Mouse (Mus musculus) heart, adult 11 months (tissue): ENCODE measurements around the gene Pdzk1.
A peak's percentile ranks its signal among the peaks of the same experiment; 100 is the strongest.

Experiments
- DNase-seq: peaks from one replicate; pipeline ENCODE4 v3.0.0; 2022

The Pdzk1 gene

GRCm38 (mm10) chr3:96828984-96829383, at the start of gene Pdzk1, which contains the start of gene Cd160:
Pdzk1 (plus strand) TSS chr3:96829284.
Cd160 (minus strand) TSS chr3:96829351.
- DNase-seq = no peak

- DNase-seq = peak; percentile 82
Measured at GRCm38 (mm10) chr3:96782236-96782635, 46.8 kb upstream of the Pdzk1 start.

DNA sequence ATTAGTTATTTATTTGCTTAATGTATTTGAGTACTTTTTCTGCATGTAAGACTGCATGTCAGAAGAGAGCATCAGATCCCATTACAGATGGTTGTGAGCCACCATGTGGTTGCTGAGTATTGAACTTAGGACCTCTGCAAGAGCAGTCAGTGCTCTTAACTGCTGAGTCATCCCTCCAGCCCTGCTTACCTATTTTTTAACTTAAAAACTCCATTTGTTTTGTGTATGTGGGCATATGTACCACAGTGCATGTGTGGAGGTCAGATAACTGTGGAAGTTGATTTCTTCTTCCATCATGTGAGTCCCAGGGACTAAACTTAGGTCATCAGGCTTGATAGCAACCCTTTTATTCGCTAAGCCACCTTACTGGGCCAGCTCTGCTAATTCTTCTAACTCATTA, 41.3 kb upstream of the Pdzk1 start:
- peak; percentile 52 for DNase-seq

DNA sequence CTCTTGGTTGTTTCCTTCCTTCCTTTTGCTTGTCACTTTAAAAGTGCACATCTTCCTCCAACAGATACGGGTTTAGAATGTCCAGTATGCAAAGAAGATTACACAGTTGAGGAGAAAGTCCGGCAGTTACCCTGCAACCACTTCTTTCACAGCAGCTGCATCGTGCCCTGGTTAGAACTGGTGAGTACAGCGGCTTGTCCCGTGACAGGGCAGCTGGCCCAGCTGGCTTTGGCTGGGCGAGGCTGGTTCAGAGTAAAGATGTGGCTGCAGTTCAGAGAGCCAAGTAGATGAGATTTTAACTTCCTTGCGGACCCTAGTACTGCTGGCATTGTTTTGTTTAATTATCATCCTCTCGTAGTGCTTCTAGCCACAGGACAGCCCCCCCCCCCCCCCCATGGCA, 40.6 kb upstream of the Pdzk1 start:
- DNase-seq = peak; percentile 93

DNA sequence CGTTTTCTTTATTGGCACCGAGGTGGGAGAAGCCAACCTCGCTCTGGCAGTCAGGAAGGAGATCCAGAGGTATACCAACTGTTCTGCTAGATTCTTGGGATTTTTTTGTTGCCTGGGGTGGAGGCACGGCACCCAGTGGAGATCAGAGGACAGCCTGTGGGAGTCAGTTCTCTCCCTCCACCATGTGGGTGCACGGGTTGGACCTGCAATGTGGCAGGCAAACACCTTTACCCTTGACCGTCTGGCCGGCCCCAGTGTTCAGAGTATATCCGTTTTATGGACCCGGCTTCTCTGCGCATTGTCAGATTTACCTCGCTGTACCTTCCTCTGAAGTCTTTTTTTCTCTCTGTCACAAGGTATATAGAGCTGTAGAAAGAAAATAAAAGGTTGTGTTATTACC, 28.8 kb upstream of the Pdzk1 start:
- peak; percentile 76 for DNase-seq

DNA sequence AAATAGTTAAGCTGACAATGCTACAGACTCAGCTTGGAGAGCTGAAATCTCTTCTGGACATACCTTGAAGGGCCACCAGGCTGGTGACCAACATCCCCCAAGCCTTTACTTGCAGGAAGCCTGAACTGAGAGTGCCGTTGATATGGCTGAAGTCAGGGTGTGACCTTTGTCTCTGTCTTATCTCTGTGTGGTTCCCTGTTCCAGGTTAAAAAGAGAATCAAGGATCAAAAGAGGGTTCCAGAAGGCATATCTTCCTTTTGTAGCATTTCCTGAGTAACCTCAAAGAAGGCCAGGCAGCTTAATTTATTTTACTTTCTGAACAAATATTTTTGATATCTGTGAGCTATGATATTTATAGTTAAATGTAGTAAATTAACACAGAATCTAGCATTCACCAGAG, 26.9 kb upstream of the Pdzk1 start:
- peak; percentile 64 for DNase-seq

DNA sequence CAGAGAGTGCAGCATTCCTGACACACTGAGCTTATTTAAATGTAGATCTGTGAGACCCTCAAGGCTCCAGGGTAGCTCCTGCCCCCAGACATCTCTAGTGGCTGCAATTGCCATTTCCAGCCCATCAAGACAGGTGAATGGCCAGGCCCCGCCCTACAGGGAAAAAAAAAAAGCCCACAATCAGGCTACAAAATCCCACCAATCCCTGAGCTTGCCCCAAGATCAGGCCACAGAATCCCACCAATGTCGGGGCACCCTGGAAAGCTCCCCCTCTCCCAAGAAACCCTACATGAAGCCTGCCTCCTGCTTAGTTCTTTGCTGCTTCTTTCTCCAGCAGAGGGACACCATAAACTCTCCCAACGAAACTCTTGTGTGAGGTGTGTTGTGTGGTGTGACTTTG, 20.9 kb upstream of the Pdzk1 start:
- DNase-seq = no peak

- DNase-seq = no peak
Measured at GRCm38 (mm10) chr3:96808651-96809050, 20.4 kb upstream of the Pdzk1 start.

- DNase-seq = peak; percentile 93
Measured at GRCm38 (mm10) chr3:96811232-96811631, 17.9 kb upstream of the Pdzk1 start.

DNA sequence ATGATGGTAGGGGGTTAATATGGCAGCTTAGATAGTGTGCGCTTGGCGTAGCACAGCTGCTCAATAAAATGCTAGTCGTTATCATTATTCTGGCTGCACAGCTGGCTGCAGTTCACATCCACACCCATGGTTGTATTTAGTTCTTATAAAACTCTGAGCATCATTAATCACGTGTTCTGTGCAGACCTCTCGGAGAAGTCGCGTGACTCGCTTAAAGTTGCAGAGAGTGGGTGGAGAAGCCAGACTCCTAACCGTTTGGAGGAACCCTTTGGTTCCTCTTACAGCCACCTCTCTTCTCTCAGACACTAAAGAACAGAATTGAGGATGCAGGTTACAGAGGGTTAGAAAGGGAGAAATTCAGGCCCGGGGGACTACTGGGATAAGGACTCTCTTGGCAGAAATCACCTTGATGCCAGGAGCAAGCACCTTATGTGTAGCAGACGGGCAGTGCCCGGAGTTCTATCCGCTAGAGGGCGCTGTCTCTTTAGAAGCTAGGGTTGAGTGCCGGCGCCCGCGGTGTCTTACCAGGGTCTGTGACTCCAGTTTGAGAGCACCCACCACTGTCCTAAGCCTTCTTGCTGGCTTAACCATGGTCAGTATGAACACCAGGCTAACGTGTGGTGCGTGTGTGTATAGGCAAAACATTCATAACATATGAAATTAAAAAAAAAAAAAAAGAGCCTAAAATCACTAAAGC, 16.5 kb upstream of the Pdzk1 start:
- DNase-seq = peak; percentile 96

DNA sequence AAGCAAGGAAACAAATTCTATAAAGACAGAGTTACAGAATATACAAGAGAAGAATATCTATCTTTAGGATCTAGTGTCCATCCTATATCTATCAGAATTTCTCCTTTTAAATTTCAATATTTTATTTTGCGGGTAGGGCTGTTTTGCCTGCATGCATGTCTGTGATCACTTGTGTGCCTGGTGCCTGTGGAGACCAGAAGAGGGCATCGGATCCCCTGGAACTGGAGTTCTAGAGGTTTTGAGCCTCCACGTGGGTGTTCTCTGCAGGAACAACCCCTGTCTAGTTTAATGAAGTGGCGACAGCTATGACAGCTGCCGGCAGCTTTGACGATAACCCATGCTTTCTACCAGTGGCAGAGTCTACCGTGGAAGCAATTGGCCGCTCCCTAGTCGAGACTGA, 16.0 kb upstream of the Pdzk1 start:
- DNase-seq = peak; percentile 94

- peak; percentile 86 for DNase-seq
Measured at GRCm38 (mm10) chr3:96813591-96814244, 15.4 kb upstream of the Pdzk1 start.

DNA sequence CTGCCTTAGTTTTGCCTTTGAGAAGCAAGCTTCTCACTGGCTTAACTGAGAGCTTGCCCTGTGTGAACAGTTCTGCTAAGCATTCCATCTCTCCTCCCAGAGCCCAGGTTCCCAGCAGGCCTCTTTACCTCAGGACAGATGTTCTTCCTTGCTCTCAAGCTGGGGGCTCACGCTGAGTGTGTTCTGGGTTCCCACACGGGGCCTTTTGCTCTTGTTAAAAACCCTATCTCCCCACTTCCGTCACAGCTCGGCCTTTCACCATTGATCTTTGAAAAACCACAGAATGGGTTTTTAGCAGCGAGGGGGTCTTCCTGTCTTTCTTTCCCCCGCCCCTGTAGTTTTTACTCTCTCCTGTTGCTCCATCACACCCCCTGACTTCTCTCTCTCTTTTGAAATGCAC, 14.7 kb upstream of the Pdzk1 start:
- no peak for DNase-seq

- DNase-seq = peak; percentile 91
Measured at GRCm38 (mm10) chr3:96820116-96820915, 8.8 kb upstream of the Pdzk1 start.

- peak; percentile 61 for DNase-seq
Measured at GRCm38 (mm10) chr3:96821581-96821980, 7.5 kb upstream of the Pdzk1 start.

DNA sequence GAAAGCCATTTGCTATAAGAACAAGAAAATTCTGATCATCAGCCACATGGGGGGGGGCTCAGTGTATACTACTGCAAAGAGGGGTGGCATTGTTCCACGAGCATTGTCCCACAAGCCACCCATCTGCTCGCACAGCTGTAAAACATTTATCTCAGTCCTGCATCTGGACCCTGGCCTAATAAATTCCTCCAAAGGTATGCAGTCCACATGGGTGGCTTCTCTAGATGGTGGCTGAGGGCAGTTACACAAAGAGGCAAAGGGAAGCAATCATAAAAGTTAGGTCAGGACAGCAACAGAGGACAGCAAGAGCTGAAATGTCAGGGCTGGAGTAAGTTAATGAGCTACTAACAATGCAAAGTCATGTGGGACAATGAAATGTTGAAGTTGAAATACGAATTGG, 5.4 kb upstream of the Pdzk1 start:
- peak; percentile 57 for DNase-seq

- DNase-seq = peak; percentile 80
Measured at GRCm38 (mm10) chr3:96824614-96825013, 4.5 kb upstream of the Pdzk1 start.

DNA sequence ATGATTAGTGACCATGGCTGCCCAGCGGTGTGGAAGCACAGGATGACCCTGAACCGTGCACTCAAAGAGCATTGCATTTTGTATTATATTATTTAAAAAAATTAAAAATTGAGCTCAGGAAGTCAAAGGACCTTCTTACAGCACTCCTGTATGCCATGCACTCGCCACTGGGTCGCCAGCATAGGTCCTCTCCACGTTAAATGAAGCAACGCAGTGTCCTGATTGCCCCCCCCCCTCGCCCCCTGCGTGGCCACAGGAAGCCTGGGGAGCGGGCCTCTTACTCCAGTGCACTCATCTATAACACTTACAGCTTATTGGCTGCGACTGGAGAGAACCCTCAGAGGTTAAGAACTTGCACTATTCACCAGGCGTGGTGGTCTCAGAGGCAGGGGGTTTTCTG, 3.8 kb upstream of the Pdzk1 start:
- peak; percentile 76 for DNase-seq

DNA sequence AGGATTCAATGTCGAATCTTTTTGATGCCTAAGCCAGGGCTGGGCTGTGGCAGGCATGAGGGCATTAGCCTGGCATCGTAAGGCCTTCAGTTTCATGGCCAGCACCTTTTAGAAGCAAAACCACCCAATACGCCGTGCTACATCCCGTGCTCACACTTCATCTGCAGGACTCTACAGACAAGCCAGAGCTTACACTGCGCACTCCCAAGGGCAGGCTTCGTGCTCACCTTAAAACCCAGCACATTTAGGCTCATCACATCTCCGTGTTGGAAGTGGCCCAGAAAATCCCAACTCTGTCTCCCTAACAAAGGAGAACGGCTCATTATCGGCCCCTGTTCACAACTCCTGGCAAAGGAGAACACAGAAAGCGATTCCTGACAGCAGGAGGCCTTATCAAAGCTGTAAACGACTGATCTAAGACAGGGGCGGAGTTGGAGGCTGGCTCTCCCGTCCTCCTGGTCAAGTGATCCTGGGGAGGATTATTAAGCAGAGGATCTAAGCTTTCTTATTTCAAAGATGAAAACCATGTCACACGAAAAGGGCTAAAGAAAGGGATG, 698 bp upstream of the Pdzk1 start:
- DNase-seq = peak; percentile 73

DNA sequence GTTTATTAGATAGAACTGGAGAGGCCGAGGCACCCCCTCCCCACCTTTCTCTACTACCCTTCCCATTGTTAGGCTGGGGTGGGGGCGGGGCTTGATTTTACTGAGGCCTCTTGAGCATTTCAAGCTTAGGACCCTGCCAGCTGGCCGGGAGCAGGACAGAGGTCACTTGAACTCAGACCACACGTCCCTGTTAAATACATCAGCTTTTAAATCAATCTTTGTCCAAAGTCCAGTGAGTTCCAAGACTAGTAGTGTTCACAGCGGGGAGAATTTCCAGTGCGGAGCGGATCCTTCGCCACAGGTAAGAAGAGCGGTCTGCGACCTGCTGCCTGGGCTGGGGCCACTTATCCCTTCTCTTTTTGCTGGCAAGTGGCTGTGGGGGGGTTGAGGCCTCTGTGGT, 772 bp downstream of the Pdzk1 start:
- DNase-seq = no peak

DNA sequence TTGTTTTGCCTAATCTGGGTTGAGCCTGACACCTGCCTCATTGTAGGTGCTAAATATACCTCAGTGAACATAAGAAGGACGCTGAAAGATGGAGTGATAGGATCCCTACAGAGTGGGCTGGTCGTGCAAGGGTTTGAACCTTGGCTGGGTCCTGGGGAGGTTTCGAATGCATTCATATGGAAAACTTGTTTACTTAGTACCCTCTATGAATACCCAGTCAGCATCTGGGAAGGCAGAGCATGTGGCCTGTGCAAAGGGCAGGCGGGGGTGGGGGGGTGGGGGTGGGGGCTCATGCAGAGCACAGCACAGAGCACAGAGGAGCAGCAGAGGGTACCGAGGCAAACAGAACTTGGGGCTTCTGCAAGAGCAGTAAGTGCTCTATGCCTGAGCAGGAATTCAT, 3.8 kb downstream of the Pdzk1 start:
- DNase-seq = peak; percentile 63

DNA sequence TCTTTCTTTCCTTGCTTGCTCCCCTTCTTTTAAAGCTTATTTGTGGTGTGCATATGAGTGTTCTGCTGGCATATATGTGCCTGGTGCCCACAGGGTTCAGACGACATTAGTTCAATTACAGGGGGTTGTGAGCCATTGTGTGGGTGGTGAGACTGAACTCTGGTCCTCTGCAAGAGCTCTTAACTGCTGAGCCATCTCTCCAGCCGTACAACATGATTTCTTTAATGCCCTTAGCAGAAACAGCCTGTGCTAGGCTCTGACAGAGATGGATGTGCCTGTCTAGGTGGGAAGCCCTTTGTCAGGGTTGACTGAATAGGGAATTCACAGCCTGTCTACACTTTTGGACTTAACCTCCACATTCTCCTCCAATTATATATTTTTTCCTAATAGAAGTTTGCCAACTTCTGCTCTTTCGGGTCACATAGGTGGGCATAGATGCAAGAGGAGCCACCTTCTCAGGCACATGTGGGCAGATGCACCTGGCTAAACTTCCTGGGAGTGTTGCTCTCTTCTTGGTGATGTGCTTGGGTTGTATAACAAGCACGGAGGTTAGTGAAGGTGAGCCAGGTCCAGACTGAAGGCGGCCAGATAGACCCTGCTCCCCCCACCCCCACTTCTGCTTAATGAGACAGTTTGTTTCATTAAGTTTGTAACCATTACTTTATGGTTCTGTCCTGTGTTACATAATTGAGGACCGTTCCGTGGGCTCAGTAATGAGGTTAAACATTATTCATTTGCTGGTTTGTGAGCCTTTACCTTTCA, 5.7 kb downstream of the Pdzk1 start:
- peak; percentile 63 for DNase-seq

GRCm38 (mm10) chr3:96836414-96836813, 7.3 kb downstream of the Pdzk1 start:
- no peak for DNase-seq
